Mouse (Mus musculus) heart, postnatal 4 days (tissue): ENCODE results near the gene Btbd35f26. TPM values are rescaled to one million over a fixed set of nuclear protein-coding genes. Genes with fewer than 3 reads are reported as not detected.
"Not testable (repeated sequence)": the region's sequence is repeated elsewhere in the genome, so short reads cannot be mapped to it uniquely, and the experiment has no call there.

Experiments
- DNase-seq: peaks from one replicate; pipeline ENCODE4 v3.0.0; 2021
- total RNA-seq, 2 experiments: library from RNA; stranded (reverse); gene quantifications; 2 replicates each; pipeline ENCODE4 v1.2.3; 2021

Gene Btbd35f26
- total RNA-seq: not detected

GRCm38 (mm10) chrX:31336154-31336553 lies at the start of gene Btbd35f26:
Gene Btbd35f26, plus strand, starts transcription at chrX:31336454.
- DNase-seq: not testable (repeated sequence)

GRCm38 (mm10) chrX:31341924-31342323 lies 5.7 kb downstream of the Btbd35f26 start:
- peak; percentile 4 for DNase-seq

DNA sequence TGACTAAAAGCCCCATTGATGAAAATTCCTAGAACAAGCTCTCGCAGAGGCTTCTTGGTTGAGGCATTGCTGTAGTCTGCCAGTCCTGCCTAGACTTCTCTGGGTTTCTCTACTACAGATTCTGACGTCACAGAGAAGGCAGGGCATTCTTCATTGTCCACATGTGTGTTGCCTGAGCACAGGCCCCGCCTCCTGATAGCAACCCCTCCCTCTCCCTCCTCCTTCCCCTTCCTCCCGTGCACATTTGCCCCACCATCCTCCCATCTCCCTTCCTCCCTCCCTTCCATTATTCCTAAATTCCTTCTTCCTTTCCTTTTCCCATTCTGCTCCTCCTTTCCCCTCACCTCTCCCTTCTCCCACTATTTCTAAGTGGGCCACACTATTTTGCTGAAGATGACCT lies 47.6 kb downstream of the Btbd35f26 start, which contains the start of gene Btbd35f19:
Gene Btbd35f19, minus strand, starts transcription at position 101 of the 400 bp plus-strand sequence.
- DNase-seq: not testable (repeated sequence)

Other genes starting within 250 kb of the Btbd35f26 start
- not detected for gene Btbd35f29, start 218.8 kb upstream of the Btbd35f26 start, total RNA-seq
- not detected for gene Spin2f, start 82.6 kb upstream of the Btbd35f26 start, total RNA-seq
- gene Btbd35f19, start 47.5 kb downstream of the Btbd35f26 start, total RNA-seq: not detected
- gene Gm21883, start 237.8 kb downstream of the Btbd35f26 start, total RNA-seq: not detected